Mouse (Mus musculus): ENCODE data around the gene St5. TPM values are rescaled to one million over a fixed set of nuclear protein-coding genes. Genes with fewer than 3 reads are reported as not detected.

Gene St5
- total and polyA plus RNA-seq, 3 experiments: 2.6 to 3.4 TPM; not detected in 1

- Histone ChIP-seq H3K4me3 (ENCODE audit: control insufficient read depth in 1 of 2, insufficient read depth in 1 of 2, low read depth in 2 of 2, low read length in 2 of 2) (no peak overlapping the region), H3K9ac (ENCODE audit: control insufficient read depth, low read depth, low read length, poor library complexity, severe bottlenecking) (no peak overlapping the region), H3K79me2 (ENCODE audit: control insufficient read depth, insufficient read depth, low read length, poor library complexity) (no peaks in the 10 kb centered on the region), H3K27me3 (ENCODE audit: control insufficient read depth in 1 of 2, insufficient read depth in 2 of 2, low read length in 2 of 2) (no peaks in the 10 kb centered on the region), H3K27ac (ENCODE audit: control insufficient read depth, low read depth, low read length) (no peak overlapping the region), H3K4me1 (ENCODE audit: control insufficient read depth in 1 of 2, insufficient read depth in 2 of 2, low read length in 2 of 2) (peaks cover 0 to 9% of the 10 kb centered on the region in 2 experiments; a peak in 2 of 4 replicates), H3K36me3 (ENCODE audit: control insufficient read depth in 1 of 2, insufficient read depth in 2 of 2, low read length in 2 of 2) (peaks cover 0 to 3% of the 10 kb centered on the region in 2 experiments; a peak in 1 of 4 replicates), H3K9me3 (replicated peaks; ENCODE audit: insufficient read depth, low read length) (no peaks in the 10 kb centered on the region)
- no peak for TF ChIP-seq USF1 (IDR thresholded peaks at IDR 0.05; ENCODE audit: low read depth, low read length)
- TF ChIP-seq TCF12 (IDR thresholded peaks at IDR 0.05; ENCODE audit: low read depth, low read length): no peak
- no peak for TF ChIP-seq EP300 (IDR thresholded peaks at IDR 0.05; ENCODE audit: low read depth in 1 of 2, low read length in 2 of 2)
- DNase-seq (ENCODE audit: low read depth, low spot score): no peak
Measured at GRCm38 (mm10) chr7:109694576-109695338, 8.6 kb downstream of the St5 start.

DNA sequence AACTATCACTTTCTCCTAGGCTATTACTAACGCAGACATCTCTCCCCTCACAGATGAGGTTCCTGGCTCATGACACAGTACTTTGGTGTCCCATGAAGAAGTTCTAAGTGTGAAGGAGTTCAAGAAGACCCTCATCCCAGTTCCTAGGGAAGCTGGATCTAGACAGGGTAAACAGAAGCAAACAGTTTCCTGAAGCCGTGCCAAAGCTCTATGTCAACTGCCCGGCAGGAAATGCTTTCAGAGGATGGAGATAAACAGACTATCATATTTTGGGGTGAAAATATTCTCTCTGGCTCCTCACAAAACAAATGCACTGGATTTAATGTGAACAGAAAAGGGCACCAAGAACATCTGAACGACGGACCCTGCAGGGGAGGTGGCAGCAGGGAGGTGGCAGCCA is 12.4 kb downstream of the St5 start:
- no peak for DNase-seq (ENCODE audit: low read depth, low spot score)
- Histone ChIP-seq H3K9me3 (replicated peaks; ENCODE audit: insufficient read depth, low read length) (no peaks in the 10 kb centered on the region), H3K79me2 (ENCODE audit: control insufficient read depth, insufficient read depth, low read length, poor library complexity) (no peaks in the 10 kb centered on the region), H3K27ac (ENCODE audit: control insufficient read depth, low read depth, low read length) (no peak overlapping the region), H3K4me3 (ENCODE audit: control insufficient read depth in 1 of 2, insufficient read depth in 1 of 2, low read depth in 2 of 2, low read length in 2 of 2) (no peak overlapping the region), H3K36me3 (ENCODE audit: control insufficient read depth in 1 of 2, insufficient read depth in 2 of 2, low read length in 2 of 2) (no peaks in the 10 kb centered on the region; a peak in 1 of 4 replicates), H3K27me3 (ENCODE audit: control insufficient read depth in 1 of 2, insufficient read depth in 2 of 2, low read length in 2 of 2) (no peaks in the 10 kb centered on the region), H3K9ac (ENCODE audit: control insufficient read depth, low read depth, low read length, poor library complexity, severe bottlenecking) (no peak overlapping the region), H3K4me1 (ENCODE audit: control insufficient read depth in 1 of 2, insufficient read depth in 2 of 2, low read length in 2 of 2) (peaks cover 0 to 7% of the 10 kb centered on the region in 2 experiments; a peak in 2 of 4 replicates)
- TF ChIP-seq HCFC1 (IDR thresholded peaks at IDR 0.05; ENCODE audit: low read depth, low read length) (no peak), SIN3A (IDR thresholded peaks at IDR 0.05; ENCODE audit: low read length) (no peak), MYB (IDR thresholded peaks at IDR 0.05; ENCODE audit: low read depth, low read length) (no peak), ZNF384 (IDR thresholded peaks at IDR 0.05; ENCODE audit: low read depth, low read length) (no peak), USF2 (IDR thresholded peaks at IDR 0.05; ENCODE audit: borderline replicate concordance in 1 of 2, insufficient read depth in 1 of 2, low read depth in 1 of 2, low read length in 2 of 2) (no peak), ELF1 (IDR thresholded peaks at IDR 0.05; ENCODE audit: low read depth, low read length) (no peak), ZC3H11A (IDR thresholded peaks at IDR 0.05; ENCODE audit: low read depth, low read length) (no peak), BHLHE40 (IDR thresholded peaks at IDR 0.05; ENCODE audit: borderline replicate concordance, low read depth, low read length) (no peak), JUND (IDR thresholded peaks at IDR 0.05; ENCODE audit: low read depth, low read length) (no peak), RCOR1 (IDR thresholded peaks at IDR 0.05; ENCODE audit: low read depth, low read length) (no peak), UBTF (IDR thresholded peaks at IDR 0.05; ENCODE audit: borderline replicate concordance, insufficient read depth, low read depth, low read length) (no peak), EP300 (IDR thresholded peaks at IDR 0.05; ENCODE audit: low read depth in 1 of 2, low read length in 2 of 2) (no peak), POLR2AphosphoS5 (IDR thresholded peaks at IDR 0.05; ENCODE audit: borderline replicate concordance, low read depth, low read length) (no peak), ZKSCAN1 (IDR thresholded peaks at IDR 0.05; ENCODE audit: low read depth, low read length) (no peak)
